Mouse (Mus musculus) liver, postnatal 0 days (tissue): Measurements from ENCODE around the gene Rspo3. TPM values are rescaled to one million over a fixed set of nuclear protein-coding genes. Genes with fewer than 3 reads are reported as not detected.

Experiments used
- ATAC-seq: fragments of 200-750 bp; cut with Nextera tagmentation; 2 replicates; pipeline ENCODE4 v1.8.0; 2017; ENCODE audit warnings: mild to moderate bottlenecking, moderate library complexity
- DNase-seq: peaks from one replicate; pipeline ENCODE4 v3.0.0-alpha.2; 2016
- H3K27ac ChIP-seq: fragments of 300-500 bp; sonication (generic); 2 replicates; pipeline ENCODE4 v1.5.1; 2014; ENCODE audit warnings: antibody characterized with exemption, moderate library complexity, mild to moderate bottlenecking, low read depth
- H3K27me3 ChIP-seq: fragments of 300-500 bp; sonication (generic); 2 replicates; pipeline ENCODE4 v1.6.1; 2014; ENCODE audit warnings: low read length, control low read depth, mixed read lengths; ENCODE audit not compliant: insufficient read depth
- H3K36me3 ChIP-seq: fragments of 300-500 bp; sonication (generic); replicated peaks from 2 replicates; pipeline ENCODE4 v1.6.1; 2014; ENCODE audit warnings: mild to moderate bottlenecking, control low read depth, low read length, moderate library complexity, mixed read lengths; ENCODE audit not compliant: insufficient read depth
- H3K4me1 ChIP-seq: fragments of 300-500 bp; sonication (generic); 2 replicates; pipeline ENCODE4 v1.6.1; 2014; ENCODE audit warnings: antibody characterized with exemption, mild to moderate bottlenecking, control low read depth; ENCODE audit not compliant: insufficient read depth
- H3K4me2 ChIP-seq: fragments of 300-500 bp; sonication (generic); 2 replicates; pipeline ENCODE4 v1.6.1; 2014; ENCODE audit warnings: low read depth, mild to moderate bottlenecking, low read length, moderate library complexity, mixed read lengths
- H3K4me3 ChIP-seq: fragments of 300-500 bp; sonication (generic); 2 replicates; pipeline ENCODE4 v1.5.1; 2014; ENCODE audit warnings: low read depth, low read length
- H3K9ac ChIP-seq: fragments of 300-500 bp; sonication (generic); replicated peaks from 2 replicates; pipeline ENCODE4 v1.6.1; 2014; ENCODE audit warnings: mild to moderate bottlenecking, moderate library complexity
- H3K9me3 ChIP-seq: fragments of 300-500 bp; sonication (generic); 2 replicates; pipeline ENCODE4 v1.6.1; 2016; ENCODE audit warnings: mild to moderate bottlenecking, control low read depth, low read length, mixed read lengths
- CTCF ChIP-seq: sonication (generic); IDR thresholded peaks from 2 replicates; pipeline ENCODE4 v1.5.1; 2016; ENCODE audit warnings: antibody characterized with exemption, low read depth
- EP300 ChIP-seq: IDR thresholded peaks from 2 replicates; pipeline ENCODE4 v1.6.1; 2016; ENCODE audit warnings: antibody characterized with exemption, low read depth, mild to moderate bottlenecking
- WGBS: fragments of 180-500 bp; shearing (Covaris S2); extraction: QIAGEN DNeasy Blood & Tissue Kit; methylation state at CpG from one replicate; pipeline ENCODE4 v1.1.7; 2014; ENCODE audit not compliant: insufficient replicate concordance; 5-methylcytosine and 5-hydroxymethylcytosine counted together
- polyA plus RNA-seq: library from polyadenylated mRNA; unstranded; fragments of >200 nt; fragmentation: Nextera tagmentation; extraction: Ambion mirVana; gene quantifications from 2 replicates; pipeline ENCODE4 v1.2.1, GENCODE M21; 2015

Gene Rspo3
- polyA plus RNA-seq, 1 experiment from 2014 or later: 4.7 TPM

- no peaks in the 10 kb centered on the region for H3K4me1 ChIP-seq
- no peak for DNase-seq
- TF ChIP-seq EP300 (no peak), CTCF (no peak)
- ATAC-seq: no peak
- H3K9ac ChIP-seq: no peak overlapping the region
- no peak overlapping the region for H3K27ac ChIP-seq
- no peak overlapping the region for H3K4me2 ChIP-seq
- H3K27me3 ChIP-seq: no peaks in the 10 kb centered on the region
- no peak overlapping the region for H3K4me3 ChIP-seq
- H3K36me3 ChIP-seq: no peaks in the 10 kb centered on the region
- H3K9me3 ChIP-seq: no peaks in the 10 kb centered on the region
- WGBS: 66% methylated on average over 8 of the region's 8 CpGs
Measured at GRCm38 (mm10) chr10:29402656-29403268, 132.9 kb downstream of the Rspo3 start.

Other genes with a start within 250 kb of the Rspo3 start
- 11.1 and 14.2 TPM in 2 replicates for gene Echdc1, start 222.7 kb downstream of the Rspo3 start, polyA plus RNA-seq
- gene Rnf146, start 173.4 kb downstream of the Rspo3 start, polyA plus RNA-seq: 13.3 and 13.8 TPM in 2 replicates